ENCODE assay signal across 31 mouse cellular contexts in genomic region chr15:98623361-98623821, GRCm38 (mm10). TPM values are rescaled to one million over a fixed set of nuclear protein-coding genes. Genes with fewer than 3 reads are reported as not detected.
DNase-seq lines count a peak whose midpoint lies in the region; ATAC-seq and TF ChIP-seq lines count a peak whose summit lies in the region.
"Had no signal": no experiment of that assay in that cellular context is flagged by ENCODE, and none has a peak within 500 bp of the region (broad histone marks: within the 10 kb centered on the region; RNA-seq: fewer than 3 reads in every experiment).

No protein-coding gene starts in this region.

- TF ChIP-seq EP300 in heart, postnatal 0 days (IDR thresholded peaks at IDR 0.05; ENCODE audit: low read depth), result no peak

- no peak overlapping the region for H3K4me3 ChIP-seq in heart, postnatal 0 days (ENCODE audit: low read depth, low read length)
- no peak overlapping the region for H3K4me3 ChIP-seq in small intestine, adult 2 months (ENCODE audit: low read depth, low read length)
- H3K4me3 ChIP-seq: embryonic facial prominence, embryonic 10.5 days; forebrain, embryonic 15.5 days; heart, adult 2 months; hindbrain, embryonic 10.5 days; left cerebral cortex, adult 2 months; limb, embryonic 15.5 days; megakaryocyte, embryonic 14.5 days; neural tube, embryonic 13.5 days had no signal

- no peak overlapping the region for H3K9ac ChIP-seq in heart, postnatal 0 days (replicated peaks; ENCODE audit: low read depth, low read length)
- H3K9ac ChIP-seq: forebrain, embryonic 15.5 days; limb, embryonic 15.5 days; liver, embryonic 14.5 days; lung, embryonic 14.5 days; neural tube, embryonic 13.5 days had no signal

- 51% methylated on average over 5 of the region's 5 CpGs for WGBS in heart, postnatal 0 days
- WGBS in small intestine, adult 2 months, result 46% methylated on average over 5 of the region's 5 CpGs

- no peak for DNase-seq in heart, postnatal 0 days (ENCODE audit: low spot score)
- no peak for DNase-seq in heart, adult 9 months (ENCODE audit: low spot score in 2 of 2)
- peak; percentile 46 for DNase-seq in CD4-positive, CD25-positive, alpha-beta regulatory T cell, adult 2 months (ENCODE audit: low read depth, low spot score)
- DNase-seq in T-cell, adult 2 months (ENCODE audit: low spot score), result peak; percentile 65
- no peak for DNase-seq in layer of hippocampus, adult 18-20 months (ENCODE audit: low spot score in 2 of 2)
- no peak for DNase-seq in urinary bladder, adult 2 months (ENCODE audit: low spot score)
- no peak for DNase-seq in right cerebral cortex, postnatal 36 days (ENCODE audit: low spot score in 2 of 2)
- DNase-seq: adrenal gland, postnatal 36 days; cerebellum, adult 9-11 months; gastrocnemius, postnatal 14 days; heart, adult 2 months; heart, postnatal 10 days; kidney, adult 11 months; kidney, postnatal 4 days; layer of hippocampus, adult 9-11 months; left cerebral cortex, postnatal 4 days; lung, embryonic 14.5 days; lung, postnatal 36 days; midbrain, embryonic 14.5 days; retina, postnatal 1 day had no signal

- H3K27me3 ChIP-seq in heart, postnatal 0 days (ENCODE audit: control insufficient read depth, insufficient read depth, low read length), result 0 out of 2 replicates have a peak, but pooled peaks cover 4% of the 10 kb centered on the region
- H3K27me3 ChIP-seq in small intestine, adult 2 months (ENCODE audit: control insufficient read depth, insufficient read depth, low read length), result no peaks in the 10 kb centered on the region
- H3K27me3 ChIP-seq: forebrain, embryonic 15.5 days; limb, embryonic 15.5 days had no signal

- H3K27ac ChIP-seq in heart, postnatal 0 days (ENCODE audit: low read depth), result peak overlapping the region; percentile 51; the same call in 1 of the 2 replicates
- peak overlapping the region; percentile 31; the same call in 1 of the 2 replicates for H3K27ac ChIP-seq in small intestine, adult 2 months (ENCODE audit: insufficient read depth, low read depth, low read length)
- H3K27ac ChIP-seq: embryonic facial prominence, embryonic 10.5 days; forebrain, embryonic 15.5 days; heart, adult 2 months; hindbrain, postnatal 0 days; left cerebral cortex, adult 2 months; limb, embryonic 15.5 days; liver, embryonic 14.5 days; neural tube, embryonic 13.5 days had no signal

- TF ChIP-seq POLR2A in small intestine, adult 2 months (IDR thresholded peaks at IDR 0.05; ENCODE audit: low read depth, low read length), result no peak

- H3K4me1 ChIP-seq in heart, postnatal 0 days (ENCODE audit: control insufficient read depth, insufficient read depth), result peaks cover 3% of the 10 kb centered on the region; the same call in 1 of the 2 replicates
- H3K4me1 ChIP-seq in small intestine, adult 2 months (ENCODE audit: control insufficient read depth, insufficient read depth, insufficient read length, low read length), result peaks cover 9% of the 10 kb centered on the region; the same call in 1 of the 2 replicates

- H3K36me3 ChIP-seq in heart, postnatal 0 days (replicated peaks; ENCODE audit: control insufficient read depth, insufficient read depth, low read length), result no peaks in the 10 kb centered on the region
- no peaks in the 10 kb centered on the region for H3K36me3 ChIP-seq in small intestine, adult 2 months (ENCODE audit: control insufficient read depth, insufficient read depth, low read length)
- H3K36me3 ChIP-seq: embryonic facial prominence, embryonic 10.5 days; forebrain, embryonic 15.5 days; hindbrain, embryonic 10.5 days; limb, embryonic 15.5 days; neural tube, embryonic 13.5 days had no signal

- no peak for TF ChIP-seq CTCF in heart, postnatal 0 days (IDR thresholded peaks at IDR 0.05; ENCODE audit: low read depth)
- no peak for TF ChIP-seq CTCF in small intestine, adult 2 months (IDR thresholded peaks at IDR 0.05; ENCODE audit: extremely low read depth, insufficient read length, insufficient replicate concordance, low read depth, low read length)

- H3K9me3 ChIP-seq in heart, postnatal 0 days (replicated peaks; ENCODE audit: control insufficient read depth, low read length), result no peaks in the 10 kb centered on the region; the same call in 1 of the 2 replicates
- H3K9me3 ChIP-seq: forebrain, embryonic 15.5 days; hindbrain, embryonic 10.5 days; limb, embryonic 15.5 days; neural tube, embryonic 13.5 days had no signal

- ATAC-seq in heart, postnatal 0 days (ENCODE audit: insufficient read depth, low read depth), result no peak
- ATAC-seq: forebrain, embryonic 15.5 days; hindbrain, postnatal 0 days had no signal

- no peak overlapping the region for H3K4me2 ChIP-seq in heart, postnatal 0 days (ENCODE audit: low read depth, low read length)
- H3K4me2 ChIP-seq: forebrain, embryonic 15.5 days; limb, embryonic 15.5 days; lung, embryonic 14.5 days; neural tube, embryonic 13.5 days had no signal

RNA-seq across cellular contexts. Expression of gene Cacnb3, which starts 7.2 kb away (rescaled TPM):
- 15.6 and 19.4 TPM in 2 replicates for total RNA-seq in heart, postnatal 0 days (2014; rRNA removed; ENCODE audit: low replicate concordance)
- polyA plus RNA-seq in heart, postnatal 0 days (2015; fragmentation: Nextera tagmentation; extraction: Ambion mirVana), result 5.7 and 6.1 TPM in 2 replicates
- polyA plus RNA-seq in small intestine, adult 2 months (2012; rRNA removed), result 19.1 and 40.2 TPM in 2 replicates
- total RNA-seq in layer of hippocampus, adult 18-20 months (2021), result 100 to 1,000 TPM; 217 to 222 TPM
- 75.2 and 79.8 TPM in 2 replicates for polyA plus RNA-seq in urinary bladder, adult 2 months (2012; rRNA removed)

RNA-seq across cellular contexts. Expression of gene Adcy6, which starts 13.5 kb away (rescaled TPM):
- 200 and 216 TPM in 2 replicates for total RNA-seq in heart, postnatal 0 days (2014; rRNA removed; ENCODE audit: low replicate concordance)
- 29.2 and 33.5 TPM in 2 replicates for polyA plus RNA-seq in heart, postnatal 0 days (2015; fragmentation: Nextera tagmentation; extraction: Ambion mirVana)
- 55.9 and 89.2 TPM in 2 replicates for polyA plus RNA-seq in small intestine, adult 2 months (2012; rRNA removed)
- total RNA-seq in layer of hippocampus, adult 18-20 months (2021), result 10 to 100 TPM; 46.5 to 48.2 TPM
- 43.2 and 53.3 TPM in 2 replicates for polyA plus RNA-seq in urinary bladder, adult 2 months (2012; rRNA removed)

RNA-seq across cellular contexts. Expression of gene Ddx23, which starts 39.3 kb away (rescaled TPM):
- 25.1 and 32.7 TPM in 2 replicates for total RNA-seq in heart, postnatal 0 days (2014; rRNA removed; ENCODE audit: low replicate concordance)
- polyA plus RNA-seq in heart, postnatal 0 days (2015; fragmentation: Nextera tagmentation; extraction: Ambion mirVana), result 11.8 and 12.9 TPM in 2 replicates
- 13.6 and 24.3 TPM in 2 replicates for polyA plus RNA-seq in small intestine, adult 2 months (2012; rRNA removed)
- total RNA-seq in layer of hippocampus, adult 18-20 months (2021), result 100 to 1,000 TPM in 1 of 2 experiments, 10 to 100 TPM in 1; 89.8 to 108 TPM
- 34.0 and 45.1 TPM in 2 replicates for polyA plus RNA-seq in urinary bladder, adult 2 months (2012; rRNA removed)

RNA-seq across cellular contexts. Expression of gene 4930415O20Rik, which starts 52.6 kb away (rescaled TPM):
- total RNA-seq in heart, postnatal 0 days (2014; rRNA removed; ENCODE audit: low replicate concordance), result not detected in 2 replicates
- polyA plus RNA-seq in heart, postnatal 0 days (2015; fragmentation: Nextera tagmentation; extraction: Ambion mirVana), result 0.30 TPM in 1 of 2 replicates, not detected in the other
- polyA plus RNA-seq in small intestine, adult 2 months (2012; rRNA removed), result 0.46 and 2.7 TPM in 2 replicates
- total RNA-seq in layer of hippocampus, adult 18-20 months (2021), result not detected
- not detected in 2 replicates for polyA plus RNA-seq in urinary bladder, adult 2 months (2012; rRNA removed)
- total RNA-seq: hindbrain, postnatal 0 days; left cerebral cortex, adult 2 months; left cerebral cortex, postnatal 4 days had no signal
- polyA plus RNA-seq: cortical plate, adult 2 months; embryonic facial prominence, embryonic 10.5 days; heart, adult 2 months; hindbrain, embryonic 10.5 days; hindbrain, postnatal 0 days; limb, embryonic 15.5 days; liver, embryonic 14.5 days; lung, embryonic 14.5 days; midbrain, embryonic 14.5 days; neural tube, embryonic 13.5 days had no signal

RNA-seq across cellular contexts. Expression of gene Ccnt1, which starts 52.7 kb away (rescaled TPM):
- 20.0 and 32.8 TPM in 2 replicates for total RNA-seq in heart, postnatal 0 days (2014; rRNA removed; ENCODE audit: low replicate concordance)
- polyA plus RNA-seq in heart, postnatal 0 days (2015; fragmentation: Nextera tagmentation; extraction: Ambion mirVana), result 21.4 and 22.3 TPM in 2 replicates
- polyA plus RNA-seq in small intestine, adult 2 months (2012; rRNA removed), result 3.6 and 5.2 TPM in 2 replicates
- 10 to 100 TPM; 39.6 to 43.9 TPM for total RNA-seq in layer of hippocampus, adult 18-20 months (2021)
- 14.3 and 16.4 TPM in 2 replicates for polyA plus RNA-seq in urinary bladder, adult 2 months (2012; rRNA removed)

Comparison
In these comparisons a context has a peak if more than half of its experiments do, and no peak if none do; other contexts are left out.
1. DNase-seq: peak in CD4-positive, CD25-positive, alpha-beta regulatory T cell, adult 2 months (single experiment) and T-cell, adult 2 months (single experiment); none in heart, postnatal 0 days (single experiment), heart, adult 9 months (0 of 2), layer of hippocampus, adult 18-20 months (0 of 2), urinary bladder, adult 2 months (single experiment) and right cerebral cortex, postnatal 36 days (0 of 2).